Mouse (Mus musculus) spleen, adult 2 months (tissue): Measurements from ENCODE around the gene Rsf1. TPM values are rescaled to one million over a fixed set of nuclear protein-coding genes. Genes with fewer than 3 reads are reported as not detected.

ENCODE experiments used
- DNase-seq, 2 experiments: peaks; one replicate each; pipeline versions ENCODE4 v3.0.0 to v3.0.0-alpha.2; 2012 to 2021; ENCODE audit warnings: low spot score in 2 of 2, low read depth in 1 of 2
- H3K27ac ChIP-seq: fragments of 200-500 bp; 2 replicates; pipeline ENCODE4 v1.5.1; 2012; ENCODE audit warnings: low read length, inconsistent platforms; ENCODE audit not compliant: insufficient read depth
- H3K27me3 ChIP-seq: fragments of 200-500 bp; 2 replicates; pipeline ENCODE4 v1.6.1; 2012; ENCODE audit warnings: mild to moderate bottlenecking, moderate library complexity, low read length, inconsistent platforms; ENCODE audit not compliant: control insufficient read depth, insufficient read depth
- H3K36me3 ChIP-seq: fragments of 200-500 bp; 2 replicates; pipeline ENCODE4 v1.6.1; 2012; ENCODE audit warnings: mild to moderate bottlenecking, low read length, inconsistent platforms; ENCODE audit not compliant: control insufficient read depth, insufficient read depth
- H3K4me1 ChIP-seq: fragments of 200-500 bp; 2 replicates; pipeline ENCODE4 v1.6.1; 2011; ENCODE audit warnings: inconsistent platforms; ENCODE audit not compliant: control insufficient read depth, insufficient read depth, insufficient read length
- H3K4me3 ChIP-seq: fragments of 200-500 bp; 2 replicates; pipeline ENCODE4 v1.5.1; 2011; ENCODE audit warnings: mild to moderate bottlenecking, inconsistent platforms; ENCODE audit not compliant: insufficient read depth, insufficient read length; ENCODE audit errors: extremely low read depth
- CTCF ChIP-seq: fragments of 200-500 bp; IDR thresholded peaks from 2 replicates; pipeline ENCODE4 v1.5.1; 2011; ENCODE audit warnings: mild to moderate bottlenecking, inconsistent platforms; ENCODE audit not compliant: insufficient read depth, insufficient read length, insufficient replicate concordance; ENCODE audit errors: extremely low read depth
- POLR2A ChIP-seq: fragments of 200-500 bp; IDR thresholded peaks from 2 replicates; pipeline ENCODE4 v1.6.1; 2011; ENCODE audit warnings: low read depth, low read length, inconsistent platforms
- WGBS: fragments of 180-500 bp; shearing (Covaris S2); methylation state at CpG from one replicate; pipeline ENCODE4 v1.1.7; 2018; 5-methylcytosine and 5-hydroxymethylcytosine counted together
- polyA plus RNA-seq: library from polyadenylated mRNA; depleted of rRNA; stranded (reverse); fragments of >200 nt; gene quantifications from 2 replicates; pipeline ENCODE4 v1.2.3, GENCODE M21; 2012; rRNA removed

Rsf1 gene
- 1.7 and 1.8 TPM in 2 replicates for polyA plus RNA-seq

DNA sequence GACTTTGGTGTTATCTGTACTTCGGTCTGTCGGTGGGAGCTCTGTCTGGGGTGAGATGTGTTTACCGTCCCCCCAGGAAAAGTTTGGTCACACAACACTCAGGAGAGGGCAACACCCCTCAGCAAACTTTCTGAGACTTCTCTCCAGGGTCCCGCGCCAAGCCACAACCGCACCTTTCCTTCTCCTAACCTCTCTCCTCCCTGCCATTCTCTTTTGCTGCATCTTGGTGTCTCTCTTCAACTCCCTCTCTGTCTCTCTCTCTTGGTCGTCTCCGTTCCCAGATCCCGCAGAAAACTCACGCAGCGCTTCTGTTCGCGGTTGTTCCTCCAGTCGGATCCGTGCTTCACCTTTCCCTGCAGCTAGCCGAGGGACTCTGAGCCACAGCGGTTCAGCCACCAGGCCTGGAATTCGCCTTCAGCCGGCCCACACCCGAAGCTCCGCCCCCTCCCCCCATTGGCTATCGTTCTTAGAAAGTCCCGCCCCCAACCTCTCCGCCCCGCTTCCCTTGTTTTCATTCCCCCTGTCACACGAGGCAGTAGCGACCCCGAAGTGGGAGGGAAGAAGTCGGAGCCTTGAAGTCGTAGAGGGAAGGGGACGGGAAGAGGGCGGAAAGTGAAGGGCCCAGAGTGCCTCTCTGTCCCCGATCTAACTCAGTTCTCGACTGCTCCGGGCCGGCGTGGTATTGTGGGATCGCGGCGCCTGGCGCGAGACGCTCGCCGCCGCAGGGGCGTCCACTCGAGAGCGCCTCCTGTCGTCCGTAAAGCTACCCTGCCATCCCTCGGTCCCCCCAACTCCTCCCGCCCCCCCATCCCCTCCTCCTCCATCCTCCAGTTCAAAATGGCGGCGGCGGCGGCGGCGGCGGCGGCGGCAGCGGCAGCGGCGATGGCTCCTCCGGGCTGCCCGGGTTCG lies at the start of gene Rsf1, which contains the start of gene Aamdc:
Rsf1 (plus strand) TSS at position 823 of the 909 bp plus-strand sequence.
Aamdc (minus strand) TSS at position 431 of the 909 bp plus-strand sequence.
- peak within 1 kb of the TSS; percentile 94 for H3K27ac ChIP-seq
- peak within 1 kb of the TSS; percentile 83 for H3K4me3 ChIP-seq
- H3K36me3 ChIP-seq, result no peaks in the 10 kb centered on the region
- TF ChIP-seq POLR2A (no peak; the same call in 1 of the 2 replicates), CTCF (peak; percentile 90)
- WGBS, result 2% methylated on average over 51 of the region's 68 CpGs
- no peaks in the 10 kb centered on the region for H3K27me3 ChIP-seq
- peak; percentile 86 to 90 for DNase-seq
- H3K4me1 ChIP-seq, result no peaks in the 10 kb centered on the region; the same call in 1 of the 2 replicates

DNA sequence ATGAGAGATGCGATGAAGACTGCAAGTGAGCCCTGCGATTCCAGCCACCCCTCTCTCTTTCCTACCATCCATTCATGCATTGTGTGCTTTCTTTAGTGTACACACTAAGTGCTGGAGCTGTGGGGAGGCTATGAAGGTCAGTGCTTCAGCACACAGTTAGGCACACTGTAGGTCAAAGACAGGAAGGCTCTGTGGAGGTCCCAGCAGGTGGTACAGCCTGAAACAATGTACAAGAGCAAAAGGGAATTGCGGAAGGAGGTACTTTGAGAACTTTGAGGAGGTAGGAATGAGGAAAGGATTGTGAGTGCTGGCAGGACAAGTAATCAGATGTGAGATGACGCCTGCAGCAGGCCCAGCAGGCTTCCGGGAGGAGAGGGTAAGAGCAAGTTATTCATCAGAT lies 44.2 kb upstream of the Rsf1 start:
- Histone ChIP-seq H3K4me1 (no peaks in the 10 kb centered on the region), H3K27ac (no peak overlapping the region), H3K4me3 (no peak overlapping the region), H3K27me3 (no peaks in the 10 kb centered on the region), H3K36me3 (peaks cover 37% of the 10 kb centered on the region)
- no peak for DNase-seq
- TF ChIP-seq CTCF (no peak), POLR2A (no peak)
- 93% methylated on average over 5 of the region's 5 CpGs for WGBS

DNA sequence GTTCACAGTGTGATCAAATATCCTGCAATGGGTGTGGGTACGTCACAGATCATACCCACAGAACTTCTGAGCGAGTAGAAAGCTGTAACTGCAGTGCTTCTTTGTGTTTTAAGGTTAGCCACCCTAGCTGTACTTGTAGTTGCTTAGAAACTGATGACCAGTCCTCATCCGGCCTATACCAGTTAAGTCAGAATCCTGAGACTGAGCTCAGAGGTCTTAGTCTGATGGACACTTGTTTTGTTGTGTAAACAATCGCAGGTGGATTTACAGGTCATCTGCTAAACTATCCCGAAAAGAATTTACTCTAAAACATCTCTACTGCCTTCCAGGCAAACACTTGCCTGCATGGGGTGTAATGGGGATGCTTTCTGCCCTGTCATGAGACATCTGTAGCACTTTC lies 43.1 kb upstream of the Rsf1 start:
- H3K4me3 ChIP-seq, result no peak overlapping the region
- no peak overlapping the region for H3K27ac ChIP-seq
- TF ChIP-seq POLR2A (no peak), CTCF (no peak)
- H3K36me3 ChIP-seq, result peaks cover 38% of the 10 kb centered on the region
- no peak for DNase-seq
- 91% methylated on average over 5 of the region's 5 CpGs for WGBS
- no peaks in the 10 kb centered on the region for H3K27me3 ChIP-seq
- no peaks in the 10 kb centered on the region for H3K4me1 ChIP-seq

DNA sequence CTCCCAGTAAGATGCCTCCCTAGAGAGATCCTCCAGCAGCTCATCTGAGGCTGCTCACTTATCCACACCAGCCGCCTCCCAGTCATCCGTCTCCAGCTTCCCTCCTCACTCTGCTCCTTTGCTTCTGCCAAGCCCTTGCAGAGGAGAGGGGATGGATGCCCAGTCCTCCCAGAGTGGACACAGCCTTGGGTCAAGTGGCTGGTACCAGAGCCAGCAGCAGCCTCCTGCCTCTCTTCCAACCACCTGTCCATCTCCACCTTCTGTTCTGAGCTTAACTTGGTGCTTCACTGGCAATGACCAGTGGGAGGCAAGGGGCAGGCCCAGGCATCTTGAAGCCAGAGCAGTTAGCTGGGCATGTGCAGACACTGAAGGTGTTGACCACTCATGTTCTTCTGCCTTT lies 33.2 kb upstream of the Rsf1 start:
- TF ChIP-seq CTCF, result no peak
- TF ChIP-seq POLR2A, result no peak
- Histone ChIP-seq H3K4me3 (no peak overlapping the region), H3K27me3 (no peaks in the 10 kb centered on the region), H3K36me3 (peaks cover 11% of the 10 kb centered on the region), H3K27ac (no peak overlapping the region), H3K4me1 (no peaks in the 10 kb centered on the region)
- 100% methylated on average over 2 of the region's 2 CpGs for WGBS
- no peak for DNase-seq

DNA sequence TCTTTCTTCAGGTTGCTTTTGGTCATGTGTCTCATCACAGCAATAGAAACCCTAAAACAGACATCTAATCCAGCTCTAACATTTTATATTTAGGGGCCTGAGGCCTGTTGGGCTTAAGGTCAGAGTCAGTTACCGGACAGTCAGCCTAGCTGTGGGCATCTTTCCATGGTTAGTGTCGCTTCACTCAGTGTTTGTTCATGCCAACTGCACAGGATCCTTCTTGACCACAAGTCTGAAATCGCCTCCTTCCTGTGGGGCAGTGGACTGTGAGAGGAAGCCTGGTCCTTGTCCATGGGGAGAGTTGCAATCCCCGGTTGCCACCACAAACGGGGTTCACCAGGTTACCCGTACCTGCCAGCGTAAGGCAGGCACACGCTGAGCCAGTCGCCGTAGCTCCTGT lies 30.4 kb upstream of the Rsf1 start:
- Histone ChIP-seq H3K4me1 (no peaks in the 10 kb centered on the region), H3K4me3 (no peak overlapping the region), H3K36me3 (0 out of 2 replicates have a peak, but pooled peaks cover 3% of the 10 kb centered on the region), H3K27ac (no peak overlapping the region), H3K27me3 (no peaks in the 10 kb centered on the region)
- DNase-seq, result no peak
- 91% methylated on average over 10 of the region's 10 CpGs for WGBS
- TF ChIP-seq CTCF, result no peak
- no peak for TF ChIP-seq POLR2A

DNA sequence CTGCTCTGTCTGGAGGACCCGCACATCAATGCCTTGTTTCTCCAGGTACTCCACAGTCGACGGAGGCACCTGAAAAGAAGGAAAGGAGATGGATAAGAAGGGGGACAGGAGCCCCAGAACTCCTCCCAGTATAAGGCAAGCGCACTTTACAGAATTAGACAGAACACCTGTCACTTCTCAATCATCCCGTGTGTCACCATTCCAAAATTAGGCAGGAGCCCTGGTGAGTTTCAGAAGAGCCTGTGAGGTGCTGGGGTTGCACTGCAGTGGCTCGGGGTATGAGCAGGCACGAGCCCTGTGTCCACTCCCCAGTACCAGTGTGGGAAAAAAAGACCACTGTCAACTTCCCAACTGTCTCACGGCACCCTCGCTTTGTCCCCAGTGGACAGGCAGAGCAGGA lies 29.0 kb upstream of the Rsf1 start:
- Histone ChIP-seq H3K27me3 (no peaks in the 10 kb centered on the region), H3K4me3 (no peak overlapping the region), H3K36me3 (0 out of 2 replicates have a peak, but pooled peaks cover 1% of the 10 kb centered on the region), H3K4me1 (no peaks in the 10 kb centered on the region), H3K27ac (no peak overlapping the region)
- TF ChIP-seq POLR2A, result no peak
- no peak for TF ChIP-seq CTCF
- WGBS, result 89% methylated on average over 9 of the region's 9 CpGs
- DNase-seq, result no peak

DNA sequence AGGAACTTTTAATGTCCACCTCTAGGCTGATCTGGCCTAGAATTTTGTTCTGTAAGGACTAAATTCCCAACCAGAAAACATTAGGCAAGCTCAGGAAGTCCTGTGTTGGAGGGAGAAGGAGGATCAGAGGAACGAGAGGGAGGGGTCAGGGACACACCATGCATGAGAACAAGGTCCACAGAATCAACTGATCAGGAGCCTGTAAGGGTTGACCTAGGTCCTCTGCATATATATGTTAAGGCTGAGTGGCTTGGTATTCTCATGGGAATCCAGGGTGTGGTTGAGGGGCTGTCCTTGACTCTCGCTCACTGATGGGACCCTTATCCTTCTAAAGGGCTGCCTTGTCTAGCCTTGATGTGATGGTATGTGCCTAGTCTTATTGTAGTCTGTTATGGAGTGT lies 16.1 kb upstream of the Rsf1 start:
- no peak for DNase-seq
- Histone ChIP-seq H3K27ac (no peak overlapping the region), H3K4me1 (no peaks in the 10 kb centered on the region), H3K4me3 (no peak overlapping the region), H3K27me3 (no peaks in the 10 kb centered on the region), H3K36me3 (0 out of 2 replicates have a peak, but pooled peaks cover 1% of the 10 kb centered on the region)
- WGBS, result 59% methylated on average over 2 of the region's 2 CpGs
- TF ChIP-seq CTCF (no peak), POLR2A (no peak)
